Mouse (Mus musculus): ENCODE data around the gene Slc25a21.

GRCm38 (mm10) chr12:56829455-56829883, 367.8 kb downstream of the Slc25a21 start:
- TF ChIP-seq CEBPB (IDR thresholded peaks at IDR 0.05; ENCODE audit: low read depth) (no peak), CTCF (IDR thresholded peaks at IDR 0.05; ENCODE audit: control insufficient read depth, insufficient read depth, insufficient read length) (no peak), MYOD1 (IDR thresholded peaks at IDR 0.05; ENCODE audit: control insufficient read depth, insufficient read length, low read depth) (no peak), FOSL1 (IDR thresholded peaks at IDR 0.05; ENCODE audit: insufficient read depth, low read length, poor library complexity, severe bottlenecking) (no peak), USF1 (IDR thresholded peaks at IDR 0.05; ENCODE audit: low read depth) (no peak)

Measured in C2C12 (cell line).